Mouse (Mus musculus) retina, embryonic 14.5 days (tissue): ENCODE measurements around the gene Gpnmb.

ENCODE experiments used
- DNase-seq: peaks from one replicate; pipeline ENCODE4 v3.0.0-alpha.2; 2015; ENCODE audit warnings: low spot score

Gene Gpnmb

GRCm38 (mm10) chr6:49096933-49097461 is 60.7 kb downstream of the Gpnmb start:
- no peak for DNase-seq

DNA sequence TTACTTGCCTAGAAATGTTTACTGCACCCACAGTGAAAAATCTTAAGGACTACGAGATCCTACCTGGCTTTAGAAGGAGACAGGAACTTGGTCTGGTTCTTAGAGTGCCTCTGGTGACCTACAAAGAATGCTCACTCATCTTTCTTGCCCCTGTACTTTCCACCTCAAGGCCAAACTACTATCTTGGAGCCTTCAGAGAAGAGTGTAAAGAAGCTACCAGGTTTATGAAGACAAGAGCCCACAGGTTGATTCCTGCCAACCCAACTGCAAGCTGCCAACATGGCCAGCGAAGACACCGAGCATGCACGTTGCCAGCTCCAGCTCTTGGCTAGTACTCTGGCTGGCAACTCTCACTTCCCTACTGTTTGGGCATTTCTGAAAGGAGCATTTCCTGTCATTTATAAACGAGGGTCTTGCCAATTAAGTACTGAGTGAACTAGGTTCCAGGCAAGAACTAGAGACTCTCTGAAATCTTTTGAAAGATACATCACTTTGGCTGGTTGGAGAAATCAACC is 61.3 kb downstream of the Gpnmb start:
- DNase-seq = no peak

- DNase-seq = no peak
Measured at GRCm38 (mm10) chr6:49099086-49099485, 62.7 kb downstream of the Gpnmb start.

DNA sequence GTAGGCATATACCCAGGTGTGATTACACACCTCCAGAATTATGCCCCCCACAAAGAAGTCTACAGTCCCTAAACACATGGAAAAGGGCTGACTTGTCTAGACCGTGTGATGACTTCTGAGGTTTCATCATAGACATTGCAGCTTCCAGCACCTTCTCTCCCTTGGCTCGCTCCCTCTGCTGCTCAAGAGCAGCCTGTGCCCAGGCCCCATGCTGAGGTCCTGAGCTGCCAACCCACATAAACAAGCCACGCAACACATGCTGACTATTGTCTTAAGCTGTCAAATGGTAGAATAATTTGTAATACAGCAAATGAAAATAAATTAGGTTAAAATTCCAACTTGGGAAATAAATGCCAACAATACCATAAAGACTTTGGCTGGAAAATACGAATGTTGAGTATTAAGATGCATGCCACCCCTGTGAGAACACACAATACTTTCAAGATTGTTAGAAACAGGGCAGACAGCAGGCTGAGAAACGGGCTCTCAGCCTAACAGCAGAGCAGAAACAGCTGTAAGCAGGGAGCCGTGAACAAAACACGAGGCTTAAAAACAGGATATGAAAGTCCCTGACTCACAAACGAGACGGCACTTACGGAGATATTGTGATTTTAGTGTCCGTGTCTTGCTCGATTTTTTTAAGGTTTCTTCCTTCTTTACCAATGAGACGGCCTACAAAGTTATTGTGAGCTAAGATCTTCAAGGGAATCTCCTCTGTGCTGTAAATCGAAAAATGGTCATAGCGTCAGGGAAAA is 70.6 kb downstream of the Gpnmb start:
- DNase-seq = no peak

- no peak for DNase-seq
Measured at GRCm38 (mm10) chr6:49109196-49109595, 72.8 kb downstream of the Gpnmb start.

GRCm38 (mm10) chr6:49113895-49114294 is 77.5 kb downstream of the Gpnmb start:
- DNase-seq = no peak

DNA sequence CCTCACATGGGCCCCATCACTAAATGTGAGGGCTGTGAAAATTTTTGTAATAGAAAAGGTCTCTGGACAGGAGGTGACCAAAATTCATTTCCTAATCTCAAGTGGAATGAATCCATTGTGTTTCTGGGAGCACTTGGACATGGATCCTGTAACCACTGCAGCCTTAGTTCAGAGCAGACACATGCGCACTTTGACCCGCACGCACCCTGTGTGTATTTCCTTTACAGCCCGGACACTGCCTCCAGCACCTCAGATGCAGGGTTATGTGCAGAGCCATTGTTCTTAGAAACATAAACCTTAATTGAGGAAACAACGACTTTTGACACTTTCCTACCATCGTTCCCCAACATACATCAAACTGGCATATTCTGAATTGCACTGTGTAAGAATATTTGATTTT is 78.1 kb downstream of the Gpnmb start:
- no peak for DNase-seq

DNA sequence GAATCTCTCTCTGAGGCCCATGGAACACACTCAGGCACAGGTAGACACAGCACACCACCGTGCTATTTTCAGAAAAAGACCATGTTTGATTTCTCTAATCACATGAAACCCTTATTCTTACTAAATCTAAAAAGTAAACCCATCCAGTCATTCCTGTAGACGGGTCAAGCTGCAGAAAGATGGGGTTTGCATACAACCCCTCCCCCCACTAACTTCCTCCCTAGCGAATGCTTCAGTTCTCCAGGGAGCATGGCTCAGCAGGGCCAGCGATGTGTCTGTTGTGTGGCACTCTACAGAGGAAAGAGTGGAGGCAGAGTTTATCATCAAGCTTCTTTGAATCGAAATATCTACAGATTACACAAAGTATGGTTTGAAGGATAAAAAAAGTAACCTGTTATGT is 79.2 kb downstream of the Gpnmb start:
- no peak for DNase-seq

DNA sequence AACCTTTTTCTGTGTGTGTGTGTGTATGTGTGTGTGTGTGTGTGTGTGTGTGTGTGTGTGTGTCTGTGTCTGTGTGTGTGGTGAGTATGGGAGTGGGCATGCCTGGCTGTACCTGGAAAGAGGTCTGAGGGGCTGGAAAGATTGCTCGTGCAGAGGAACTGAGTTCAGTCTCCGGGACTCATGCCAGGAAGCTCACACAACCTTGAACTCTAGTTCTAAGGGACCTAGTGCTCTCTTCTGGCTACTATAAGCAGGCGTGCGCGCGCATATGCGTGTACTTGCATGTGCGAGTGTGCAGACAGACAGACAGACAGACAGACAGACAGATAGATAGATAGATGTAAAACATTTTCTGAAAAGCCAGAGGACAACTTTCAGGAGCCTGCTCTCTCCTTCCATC is 79.9 kb downstream of the Gpnmb start:
- no peak for DNase-seq

DNA sequence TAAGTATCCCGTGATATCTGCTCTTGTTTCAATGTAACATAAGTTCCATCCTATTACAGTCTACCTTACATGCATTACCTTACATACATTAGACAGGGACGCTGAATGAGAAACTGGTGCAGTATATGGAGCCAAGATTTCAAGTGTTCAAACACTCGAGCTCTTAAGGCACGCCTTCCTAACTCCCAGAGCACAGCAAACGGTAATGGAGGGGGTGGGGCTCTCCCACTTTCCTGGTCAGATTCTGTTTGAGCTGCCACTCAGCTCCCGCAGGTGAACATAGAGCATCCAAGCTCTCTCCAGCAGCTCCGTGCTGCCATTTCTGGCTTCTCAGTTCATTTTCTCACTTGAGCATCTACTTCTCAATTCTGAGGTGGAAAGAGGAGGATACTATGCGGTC is 82.1 kb downstream of the Gpnmb start:
- DNase-seq = no peak

- DNase-seq = no peak
Measured at GRCm38 (mm10) chr6:49119462-49120135, 83.3 kb downstream of the Gpnmb start.

GRCm38 (mm10) chr6:49120370-49120769 is 84.0 kb downstream of the Gpnmb start:
- DNase-seq = no peak
